Mouse (Mus musculus) frontal cortex, postnatal 36 days (tissue): ENCODE measurements at regions not wholly inside any gene's neighbourhood (a gene's known extent, or its start where the extent isn't known, plus 50 kb on each side); places are given as distances from the start of the nearest gene placed in this dataset.

Experiments used
- DNase-seq, 2 experiments: peaks; one replicate each; pipeline ENCODE4 v3.0.0; 2022; ENCODE audit warnings: low spot score in 2 of 2

DNA sequence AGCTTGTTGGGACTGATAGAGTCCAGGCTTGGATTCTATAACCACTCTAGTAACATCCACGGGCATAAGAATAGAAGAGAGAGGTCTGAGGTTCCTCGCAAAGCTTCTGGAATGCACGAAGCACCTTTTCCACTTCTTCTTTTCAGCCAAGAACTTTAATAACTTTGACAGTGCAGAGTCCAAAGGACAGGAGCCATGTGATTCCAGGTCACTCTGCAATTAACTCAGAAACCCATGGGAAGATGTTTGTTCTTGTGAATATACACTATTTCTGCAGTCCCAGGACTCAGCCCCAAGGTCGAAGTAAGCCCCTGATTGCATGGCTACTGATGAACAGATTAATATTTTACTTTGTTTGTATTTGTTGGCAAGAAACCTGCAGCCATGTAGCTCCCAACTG is 113.0 kb upstream of the Nxt1 start:
- no peak for DNase-seq

DNA sequence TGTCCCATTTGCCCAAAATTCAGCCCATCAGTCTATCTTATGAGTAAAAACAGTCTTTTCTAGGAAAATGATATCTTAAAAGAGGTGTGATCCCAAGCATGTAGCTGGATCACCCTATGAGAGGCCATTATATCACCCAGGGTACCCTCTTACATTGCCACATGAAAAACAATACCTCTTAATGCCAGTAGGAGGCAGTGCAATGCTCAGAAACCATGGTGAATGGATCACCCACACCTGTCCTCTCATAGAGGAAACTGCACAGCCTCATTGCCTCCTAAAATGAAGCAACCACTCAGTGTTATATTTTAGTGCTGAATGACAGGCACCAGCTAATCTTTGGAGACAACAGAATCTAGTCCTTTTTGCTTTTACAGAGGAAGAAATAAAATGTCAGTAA is 114.0 kb upstream of the Nxt1 start:
- DNase-seq = no peak

DNA sequence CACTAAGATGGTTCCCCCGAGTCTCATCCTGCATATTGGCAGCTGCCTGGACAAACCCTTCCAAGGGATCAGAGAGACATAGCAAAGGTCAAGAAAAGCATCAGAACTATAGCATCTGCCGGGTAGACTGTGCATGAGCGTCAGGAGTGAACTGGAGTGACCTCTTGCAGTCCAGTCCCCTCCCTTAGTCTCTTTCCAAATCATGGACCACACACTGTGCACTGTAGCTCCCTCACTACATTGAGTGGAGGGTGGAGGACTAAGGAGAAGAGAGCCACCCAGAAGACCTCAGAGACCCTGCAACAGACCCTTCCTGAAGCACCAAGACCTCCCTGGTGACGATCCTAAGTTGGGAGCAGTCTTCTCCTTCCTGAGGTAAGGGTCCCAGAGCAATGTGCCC is 107.8 kb upstream of the Cd93 start:
- no peak for DNase-seq

DNA sequence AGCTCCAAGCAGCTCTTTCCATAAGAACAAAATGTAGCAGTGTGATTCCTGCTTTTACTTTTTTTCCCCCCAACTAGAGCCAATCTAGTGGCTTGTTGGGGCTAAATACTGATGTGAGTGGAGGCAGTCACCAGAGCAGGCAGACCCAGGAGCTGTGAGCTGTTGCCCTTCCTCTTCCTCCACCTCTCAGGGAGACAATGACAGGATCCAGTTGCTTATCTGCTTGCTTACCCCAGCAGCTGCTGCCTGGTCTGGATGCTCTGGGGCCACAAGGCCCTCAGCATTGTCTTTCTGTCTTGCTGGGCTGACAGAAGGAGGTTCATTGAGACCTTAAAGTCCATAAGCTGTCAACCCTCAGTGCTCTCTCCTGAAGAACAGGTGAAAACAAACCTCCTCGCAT is 106.3 kb upstream of the Cd93 start:
- DNase-seq = no peak

DNA sequence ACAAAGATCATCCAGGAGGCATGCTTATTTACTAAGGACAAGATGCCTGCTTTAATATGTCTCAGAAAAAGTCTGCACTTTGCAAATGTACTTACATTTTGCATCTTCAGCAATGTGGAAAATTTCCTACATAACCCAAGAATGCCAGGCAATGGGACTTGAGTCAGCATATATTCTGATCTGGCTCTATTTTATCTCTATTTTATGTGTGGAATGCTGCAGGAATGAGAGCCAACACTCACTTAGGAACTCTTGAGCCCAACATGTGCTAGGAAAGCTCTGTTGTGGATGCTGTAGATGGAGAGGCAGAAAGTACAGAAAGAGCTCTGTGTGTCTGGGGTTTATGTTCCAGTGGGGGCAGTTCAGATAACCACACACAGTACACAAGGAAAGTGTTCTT is 99.0 kb upstream of the Cd93 start:
- DNase-seq = no peak

DNA sequence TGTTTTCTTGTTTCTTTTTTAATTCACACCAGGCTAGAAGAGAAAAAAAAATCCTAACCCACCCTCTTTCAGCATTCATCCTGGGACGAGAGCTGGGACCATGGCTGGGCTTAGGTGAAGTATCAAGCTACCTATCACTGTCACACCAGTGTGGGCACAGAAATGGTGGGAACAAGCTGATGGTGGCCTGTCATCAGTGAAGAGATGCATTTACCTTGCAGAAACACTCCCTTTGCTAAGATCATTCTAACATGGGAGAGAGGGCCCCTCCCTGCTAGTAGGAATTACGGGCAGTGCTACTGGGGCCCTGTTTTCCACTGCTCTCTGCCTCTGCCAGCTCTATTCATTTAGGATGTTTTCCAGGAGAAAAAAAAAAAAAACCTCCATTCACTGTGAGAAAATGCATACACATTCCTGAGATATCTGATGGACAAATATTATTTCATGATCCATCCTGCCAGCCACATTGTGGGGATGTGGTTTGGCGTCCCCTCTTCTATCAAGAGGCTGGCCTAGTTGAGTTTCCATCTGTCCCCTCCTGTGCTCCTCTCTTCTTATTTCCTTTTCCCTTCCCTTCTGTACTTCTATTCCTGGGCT is 94.6 kb upstream of the Cd93 start:
- no peak for DNase-seq

DNA sequence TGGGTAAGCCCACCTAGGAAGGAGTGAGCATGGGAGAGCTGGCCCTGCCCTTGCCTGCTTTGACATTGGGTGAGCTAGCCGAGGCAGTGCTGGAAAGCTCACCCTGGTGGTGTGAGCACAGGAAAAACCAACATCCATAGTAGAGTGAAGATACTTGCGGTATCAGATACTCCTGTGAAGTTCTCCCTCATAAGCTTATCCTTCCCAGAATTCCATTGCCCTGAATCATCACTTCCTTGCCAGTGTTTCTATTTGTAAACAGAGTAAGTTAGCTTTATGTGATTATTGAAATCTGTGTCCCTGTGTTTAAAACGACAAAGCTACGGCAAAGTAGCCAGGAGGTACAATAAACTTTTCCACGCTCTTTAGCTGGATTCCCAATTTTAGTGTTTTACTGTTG is 93.9 kb upstream of the Cd93 start:
- DNase-seq = no peak

DNA sequence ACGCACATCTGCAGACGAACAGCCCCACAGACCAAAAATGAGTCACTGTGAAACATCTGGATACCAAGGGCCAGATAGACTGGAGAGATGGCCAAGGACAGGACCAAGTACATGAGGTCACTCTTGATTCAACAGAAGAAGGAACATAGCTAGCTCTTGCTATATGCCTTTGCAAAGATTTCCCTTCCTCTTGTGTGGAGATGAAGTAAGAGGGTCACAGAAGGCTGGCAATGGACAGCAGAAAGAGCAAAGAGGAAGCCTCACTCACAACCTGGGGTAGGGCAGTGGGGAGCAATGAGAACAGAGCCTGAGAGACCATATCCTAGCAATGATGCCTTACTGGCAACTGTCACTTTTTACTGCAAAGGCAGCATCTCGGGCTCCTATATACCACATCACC is 93.2 kb upstream of the Cd93 start:
- no peak for DNase-seq

DNA sequence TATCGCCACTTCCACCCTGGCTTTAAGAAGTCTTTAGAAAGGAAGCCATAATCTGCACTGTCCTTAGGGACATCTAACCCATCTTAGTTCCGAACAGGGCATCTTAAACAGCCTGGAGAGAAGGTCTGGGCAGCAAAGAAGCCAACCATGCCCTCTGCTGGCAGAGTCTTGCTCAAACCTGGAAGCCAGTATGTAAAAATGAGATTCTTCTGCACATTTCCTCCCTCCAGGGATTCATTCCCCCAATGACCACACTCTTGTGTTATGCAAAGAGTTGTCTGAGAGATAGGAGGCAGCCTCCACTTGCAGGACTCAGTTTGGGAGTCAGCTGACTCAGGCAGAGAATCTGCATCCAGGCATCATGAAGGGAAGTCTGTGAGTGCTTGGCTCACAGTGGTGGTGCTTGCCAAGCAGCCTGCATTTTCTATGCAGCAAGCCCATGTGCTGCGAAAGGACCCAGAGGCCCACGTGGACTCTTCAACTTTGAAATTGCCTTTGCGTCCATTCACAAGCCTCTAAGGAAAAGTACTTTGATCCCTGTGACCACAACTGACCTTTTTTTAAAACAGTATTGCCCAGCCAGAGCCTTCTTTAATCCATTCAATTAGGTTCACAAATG is 92.3 kb upstream of the Cd93 start:
- peak; percentile 16 to 56 for DNase-seq

DNA sequence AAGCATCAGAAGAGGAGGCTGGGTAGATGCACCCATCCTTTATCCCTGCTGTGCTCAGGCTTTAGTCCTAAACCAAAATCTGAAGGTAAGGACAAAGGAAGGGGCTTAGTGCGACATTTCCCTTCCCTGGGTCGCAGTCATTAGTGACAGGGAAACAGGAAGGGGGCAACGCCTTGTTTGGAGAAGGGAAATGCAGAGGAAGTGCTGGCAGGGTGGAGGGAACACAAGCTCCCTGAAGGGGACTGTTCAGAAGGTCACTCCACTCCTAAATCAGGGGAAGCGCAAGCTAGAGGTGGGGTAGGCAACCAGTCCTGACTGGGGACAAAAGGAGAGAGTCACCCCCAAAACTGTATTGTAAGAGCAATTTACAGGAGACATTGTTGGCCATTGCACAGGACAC is 88.7 kb upstream of the Cd93 start:
- no peak for DNase-seq

DNA sequence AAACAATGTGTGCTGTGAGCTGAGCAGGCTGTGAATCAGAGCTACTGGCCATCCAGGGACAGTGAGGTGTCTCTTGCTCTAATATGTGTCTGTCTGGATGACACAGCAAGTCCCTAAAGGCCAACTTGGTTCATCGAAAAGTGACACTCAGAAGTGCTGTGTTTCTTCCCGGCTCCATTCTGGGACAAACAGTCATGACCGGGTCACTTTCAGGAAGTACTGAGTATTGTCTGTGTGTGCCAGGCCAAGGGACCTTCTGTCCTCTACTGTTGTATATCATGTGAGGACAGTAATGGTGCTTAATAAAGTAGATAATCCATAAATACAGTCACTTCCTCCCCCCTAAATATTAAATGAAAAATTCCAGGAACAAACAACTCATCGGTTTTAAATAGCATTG is 87.2 kb upstream of the Cd93 start:
- no peak for DNase-seq

DNA sequence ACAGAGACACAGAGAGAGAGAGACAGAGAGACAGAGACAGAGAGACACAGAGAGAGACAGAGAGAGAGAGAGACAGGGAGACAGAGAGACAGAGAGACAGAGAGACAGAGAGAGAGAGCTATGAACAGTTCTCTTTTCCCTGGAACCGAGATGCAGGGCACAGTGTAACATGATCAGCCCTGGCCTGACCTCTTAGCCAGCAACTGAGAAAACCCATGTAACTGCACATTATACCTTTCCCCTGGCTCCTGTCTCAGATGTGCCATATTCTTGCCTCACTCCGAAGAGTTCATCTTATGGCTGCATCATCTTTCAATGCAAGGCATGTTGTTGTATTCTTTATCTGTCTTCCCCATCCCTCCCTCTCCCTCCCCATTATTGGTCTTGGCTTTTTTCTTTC is 86.5 kb upstream of the Cd93 start:
- no peak for DNase-seq

DNA sequence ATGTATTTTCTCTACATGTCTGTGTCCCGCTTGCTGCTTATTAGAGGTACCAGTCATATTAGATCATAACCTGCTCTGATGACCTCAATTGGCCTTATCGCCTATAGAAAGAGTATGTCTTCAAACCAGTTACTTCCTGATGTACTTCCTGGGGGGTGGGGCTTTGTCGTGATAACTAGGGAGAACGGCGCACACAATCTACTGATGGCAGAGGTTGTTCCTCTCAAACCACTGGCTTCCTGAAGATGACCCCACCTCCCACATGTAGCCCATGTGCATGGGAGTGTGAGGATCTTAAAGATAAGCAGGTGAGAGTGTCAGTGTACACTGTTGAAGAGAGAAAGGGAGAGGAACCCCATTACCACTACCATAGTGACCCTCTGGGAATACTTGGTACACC is 84.4 kb upstream of the Cd93 start:
- DNase-seq = no peak

DNA sequence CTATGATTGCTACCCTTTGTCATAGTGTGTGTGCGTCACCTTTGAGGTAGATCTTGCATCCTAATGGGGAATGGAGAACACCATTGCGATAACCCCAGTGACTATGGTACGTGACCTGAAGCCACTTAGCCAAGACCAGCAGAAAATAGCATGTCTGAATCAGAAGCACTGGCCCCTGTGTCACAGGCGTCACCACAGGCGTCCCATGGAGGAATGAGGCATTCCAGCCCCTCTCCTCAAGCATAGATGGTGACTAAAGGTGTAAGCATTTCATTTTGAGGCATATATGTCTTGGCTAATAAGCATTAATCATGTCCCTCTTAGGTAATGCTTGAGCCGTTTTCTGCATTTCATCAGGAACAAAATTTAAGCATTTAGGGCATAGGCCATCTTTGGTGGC is 82.1 kb upstream of the Cd93 start:
- DNase-seq = no peak

DNA sequence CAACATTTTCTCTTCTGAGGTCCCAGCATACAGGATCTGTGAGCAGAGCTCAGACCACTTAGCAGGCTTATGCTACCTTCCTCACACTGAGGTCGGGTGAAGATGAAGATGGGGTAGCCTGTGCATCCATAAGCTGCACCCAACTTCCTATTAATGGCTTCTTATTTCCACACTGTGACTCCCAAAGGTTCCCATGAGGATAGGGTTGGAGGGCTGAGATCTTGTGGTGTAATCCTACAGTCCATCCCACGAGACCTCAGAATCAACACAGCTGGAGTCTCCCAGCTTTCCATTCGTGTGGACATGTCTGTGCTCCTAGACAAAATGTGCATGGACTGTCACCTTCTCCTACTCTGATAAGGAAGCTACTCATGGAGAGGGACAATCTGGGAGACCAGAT is 80.0 kb upstream of the Cd93 start:
- DNase-seq = no peak

DNA sequence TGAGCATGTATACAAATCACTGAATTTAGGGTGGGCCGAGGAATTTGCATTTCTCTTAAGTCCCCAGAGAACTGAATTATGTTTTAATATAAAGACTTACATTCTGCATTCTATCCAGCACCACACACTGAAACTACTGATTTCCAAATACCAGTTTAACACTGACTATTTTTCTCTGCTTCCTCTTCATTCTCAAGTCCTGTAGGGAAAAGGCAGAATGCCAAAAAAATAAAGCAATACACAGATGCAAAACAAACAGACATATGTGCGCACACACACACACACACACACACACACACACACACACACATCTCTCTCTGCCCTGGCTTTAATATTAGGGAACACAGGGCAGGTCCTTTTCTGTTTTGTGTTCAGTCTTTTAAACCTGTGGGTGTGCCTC is 79.6 kb upstream of the Cd93 start:
- no peak for DNase-seq

DNA sequence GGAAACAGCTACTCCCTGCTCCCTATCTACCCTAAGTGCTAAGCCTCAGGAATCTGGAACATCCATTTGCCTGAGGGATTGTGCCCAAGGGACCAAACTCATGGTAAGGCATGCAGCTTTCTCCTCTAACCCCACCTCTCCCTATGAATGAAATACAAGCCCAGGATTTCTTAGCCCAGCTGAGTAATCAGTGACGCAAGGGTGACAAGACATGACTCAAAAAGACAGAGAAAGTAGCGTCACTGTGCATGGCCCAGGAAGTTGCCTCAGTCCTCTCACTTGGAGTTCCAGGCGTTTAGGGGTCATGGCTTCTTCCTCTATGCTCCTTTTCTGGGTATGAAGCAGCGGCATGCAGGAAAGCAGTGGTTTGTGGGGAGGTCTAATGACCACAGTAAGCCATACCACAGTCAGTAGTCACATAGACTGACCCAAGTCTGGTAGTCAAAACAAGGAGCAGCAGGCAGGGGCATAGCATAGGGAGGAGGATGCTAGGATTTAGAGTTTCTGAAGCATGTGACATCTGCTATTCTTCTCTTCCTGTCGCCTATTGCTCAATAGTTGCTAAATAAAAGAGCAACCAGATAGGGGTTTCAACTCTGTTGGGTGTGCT is 78.7 kb upstream of the Cd93 start:
- DNase-seq = no peak

DNA sequence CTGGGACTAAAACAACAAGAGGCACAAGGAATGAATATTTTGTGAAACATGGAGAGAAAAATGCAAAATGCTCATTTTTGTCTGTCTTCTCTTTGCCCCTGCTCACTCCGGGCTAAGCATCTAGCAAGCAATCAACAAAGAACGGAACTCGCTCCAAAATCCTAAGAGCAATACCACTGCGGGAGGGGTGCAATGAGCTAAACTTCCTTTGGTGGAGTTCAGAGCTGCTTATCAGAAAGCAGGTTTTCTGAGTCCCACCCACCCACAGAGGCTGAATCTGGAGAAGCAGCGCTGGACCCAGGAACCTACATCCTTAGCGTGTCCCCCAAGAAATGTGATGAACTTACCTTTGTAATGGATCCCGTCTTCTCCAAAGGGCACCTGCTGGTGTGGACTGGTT is 76.9 kb upstream of the Cd93 start:
- DNase-seq = no peak

DNA sequence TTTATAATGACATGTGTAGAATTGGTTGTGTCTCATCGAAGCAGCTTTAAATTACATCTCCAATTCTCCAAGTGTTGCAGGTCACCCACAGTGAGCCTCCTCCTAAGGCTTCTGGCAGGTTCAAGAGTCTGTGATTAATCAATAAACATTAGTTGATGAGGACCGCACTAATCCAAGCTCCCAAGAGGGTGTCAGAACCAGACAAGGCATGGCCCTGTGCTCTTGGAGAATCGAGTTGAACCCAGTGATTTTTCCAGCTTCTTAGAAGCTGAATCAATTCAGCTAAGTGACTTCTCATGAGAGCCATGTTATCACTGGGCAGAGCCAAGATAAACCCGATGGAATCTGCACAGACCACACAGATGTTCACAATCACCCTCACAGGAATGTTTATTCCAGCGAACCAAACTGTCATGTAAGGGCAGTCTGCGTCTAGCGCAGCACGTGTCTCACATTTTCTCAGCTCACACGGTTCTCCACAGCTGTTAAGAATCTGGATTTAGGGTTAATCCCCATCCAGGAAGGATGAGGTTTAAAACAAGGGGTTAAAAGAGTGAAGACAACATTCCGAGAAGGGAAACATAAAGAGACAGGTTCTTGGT is 76.4 kb upstream of the Cd93 start:
- no peak for DNase-seq

DNA sequence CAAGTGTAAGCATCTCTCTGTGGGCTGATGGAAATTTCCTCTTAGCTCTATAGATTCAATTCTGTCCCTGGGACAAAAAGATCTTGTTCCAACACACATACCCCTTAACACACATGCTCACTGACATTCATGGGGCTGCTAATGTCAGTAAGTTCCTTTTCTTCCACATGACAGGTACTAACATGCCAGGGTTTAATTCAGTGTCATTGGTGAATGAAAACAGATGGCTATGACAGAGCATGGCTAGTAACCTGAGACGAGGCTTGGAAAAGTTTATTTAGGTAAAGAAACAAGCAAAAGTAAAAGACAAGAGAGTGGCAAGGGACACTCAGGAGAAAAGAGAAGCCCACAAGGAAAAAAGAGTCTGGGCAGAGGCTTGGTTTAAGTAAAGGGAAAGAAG is 74.5 kb upstream of the Cd93 start:
- no peak for DNase-seq

DNA sequence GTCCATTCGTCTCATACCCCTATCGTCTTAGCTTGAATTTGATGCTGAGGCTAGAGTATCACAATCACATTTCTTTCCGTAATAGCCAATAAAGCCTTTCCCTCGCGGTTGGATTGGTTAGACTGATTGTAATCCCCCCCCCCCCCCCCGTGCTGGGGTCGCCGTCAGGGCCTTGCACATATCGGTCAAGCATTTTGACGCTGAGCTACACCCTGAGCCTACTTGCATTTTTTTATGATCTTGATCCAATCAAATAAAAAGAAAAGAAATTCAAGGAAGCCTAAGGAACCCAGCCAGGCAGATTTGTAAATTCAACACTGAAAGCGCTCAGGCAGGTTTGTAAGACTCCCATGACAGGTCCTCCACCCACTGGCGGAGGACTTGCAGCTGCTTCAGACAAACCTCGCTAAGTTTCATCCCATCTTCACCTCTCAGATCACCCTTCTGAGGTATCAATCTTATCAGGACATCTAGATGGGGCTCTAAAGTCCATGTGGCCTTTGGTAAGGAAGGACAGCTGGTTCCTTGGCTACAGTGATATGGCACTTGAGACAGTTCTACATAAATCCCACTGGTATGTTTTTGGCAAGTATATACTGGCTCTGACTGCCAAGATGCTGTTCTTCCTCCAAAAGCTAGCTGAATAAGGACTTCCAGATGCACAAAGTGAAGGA is 66.8 kb upstream of the Cd93 start:
- DNase-seq = peak; percentile 5 to 7

DNA sequence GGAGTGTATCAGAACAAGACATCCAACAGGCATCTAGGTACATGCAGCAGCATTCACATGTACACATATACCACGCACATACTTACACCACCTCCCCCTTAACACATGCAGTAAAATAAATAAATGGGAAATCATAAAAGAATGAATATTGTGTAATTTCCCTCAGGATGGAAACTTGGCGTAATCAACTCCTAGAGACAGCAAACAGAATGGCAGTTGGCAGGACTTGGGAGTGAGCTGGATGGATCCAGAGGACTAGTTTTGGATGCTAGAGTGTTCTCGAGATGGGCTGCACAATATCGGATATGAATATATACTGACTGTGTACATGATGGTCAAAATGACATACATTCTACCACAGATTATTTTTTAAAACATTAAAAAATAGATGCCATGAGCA is 66.0 kb upstream of the Cd93 start:
- no peak for DNase-seq

DNA sequence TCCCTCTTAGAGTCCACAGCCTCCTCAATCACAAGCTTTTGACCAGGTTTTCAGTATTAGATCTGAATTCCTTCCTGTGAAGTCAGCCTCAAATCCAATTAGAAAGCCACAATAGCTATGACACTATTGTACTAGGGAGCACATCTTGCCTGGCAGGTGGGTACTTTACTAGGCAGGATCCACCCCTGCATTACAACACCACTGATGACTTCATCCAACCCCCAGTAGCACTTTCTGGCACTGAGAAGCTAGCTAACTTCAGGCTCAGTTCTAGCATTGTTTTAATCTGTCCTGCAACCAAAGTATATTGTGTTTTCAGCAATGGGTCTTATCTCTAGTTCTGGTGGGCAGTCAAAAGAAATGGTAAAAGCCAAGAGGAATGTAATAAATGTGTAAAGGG is 64.2 kb upstream of the Cd93 start:
- DNase-seq = no peak
